Mouse (Mus musculus) embryonic facial prominence, embryonic 10.5 days (tissue): ENCODE data around the gene Cdh15. TPM values are rescaled to one million over a fixed set of nuclear protein-coding genes. Genes with fewer than 3 reads are reported as not detected.

ENCODE experiments used
- polyA plus RNA-seq: library from polyadenylated mRNA; unstranded; fragments of >200 nt; fragmentation: Nextera tagmentation; extraction: Ambion mirVana; gene quantifications from 2 replicates; pipeline ENCODE4 v1.2.1, GENCODE M21; 2016

Gene Cdh15
- polyA plus RNA-seq, 1 experiment from 2014 or later = 2.0 TPM

Other genes starting within 250 kb of the Cdh15 start
- gene Galns, start 236.5 kb upstream of the Cdh15 start, polyA plus RNA-seq = 4.6 and 5.2 TPM in 2 replicates
- 49.6 and 54.9 TPM in 2 replicates for gene Trappc2l, start 236.3 kb upstream of the Cdh15 start, polyA plus RNA-seq
- 0.30 TPM in 1 of 2 replicates, not detected in the other for gene Pabpn1l, start 225.2 kb upstream of the Cdh15 start, polyA plus RNA-seq
- gene Cbfa2t3, start 148.9 kb upstream of the Cdh15 start, polyA plus RNA-seq = 1.7 and 2.3 TPM in 2 replicates
- gene Acsf3, start 72.5 kb upstream of the Cdh15 start, polyA plus RNA-seq = 15.9 and 16.4 TPM in 2 replicates
- 41.2 and 49.2 TPM in 2 replicates for gene Ankrd11, start 194.3 kb downstream of the Cdh15 start, polyA plus RNA-seq
- gene Spg7, start 215.0 kb downstream of the Cdh15 start, polyA plus RNA-seq = 51.3 and 54.5 TPM in 2 replicates